Mouse (Mus musculus): ENCODE measurements around the gene Grm6. TPM values are rescaled to one million over a fixed set of nuclear protein-coding genes. Genes with fewer than 3 reads are reported as not detected.

The Grm6 gene
- 0.06 and 0.21 TPM in 2 replicates for polyA plus RNA-seq (2015; fragmentation: Nextera tagmentation; extraction: Ambion mirVana)

DNA sequence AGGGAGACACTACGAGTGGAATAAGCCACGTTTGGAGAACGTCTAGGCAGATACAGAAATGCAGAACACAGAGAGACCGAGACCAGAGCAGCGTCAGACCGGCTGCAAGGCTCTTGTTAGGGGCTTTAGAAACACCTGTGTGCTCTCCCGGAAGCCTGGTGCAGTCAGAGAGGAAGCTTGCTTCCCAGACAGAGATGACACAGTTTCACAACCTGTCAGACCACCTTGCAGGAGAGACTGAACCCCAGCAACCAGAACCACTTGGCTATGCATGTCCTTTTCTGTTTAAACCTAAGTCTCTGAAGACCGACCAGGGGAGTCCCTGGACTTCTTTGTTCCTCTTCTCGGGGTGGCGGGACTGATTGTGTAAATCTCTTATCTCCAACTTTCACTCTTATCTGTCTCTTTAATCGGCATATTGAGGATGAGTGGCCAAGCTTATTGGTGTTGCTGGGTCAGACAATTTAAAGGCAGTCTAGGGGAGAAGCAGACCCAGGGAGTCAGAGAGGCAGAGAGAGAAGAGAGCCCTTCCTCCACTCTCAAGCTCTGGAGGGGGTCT is at the start of gene Grm6:
Grm6 (plus strand) TSS at position 509 of the 559 bp plus-strand sequence.

DNA sequence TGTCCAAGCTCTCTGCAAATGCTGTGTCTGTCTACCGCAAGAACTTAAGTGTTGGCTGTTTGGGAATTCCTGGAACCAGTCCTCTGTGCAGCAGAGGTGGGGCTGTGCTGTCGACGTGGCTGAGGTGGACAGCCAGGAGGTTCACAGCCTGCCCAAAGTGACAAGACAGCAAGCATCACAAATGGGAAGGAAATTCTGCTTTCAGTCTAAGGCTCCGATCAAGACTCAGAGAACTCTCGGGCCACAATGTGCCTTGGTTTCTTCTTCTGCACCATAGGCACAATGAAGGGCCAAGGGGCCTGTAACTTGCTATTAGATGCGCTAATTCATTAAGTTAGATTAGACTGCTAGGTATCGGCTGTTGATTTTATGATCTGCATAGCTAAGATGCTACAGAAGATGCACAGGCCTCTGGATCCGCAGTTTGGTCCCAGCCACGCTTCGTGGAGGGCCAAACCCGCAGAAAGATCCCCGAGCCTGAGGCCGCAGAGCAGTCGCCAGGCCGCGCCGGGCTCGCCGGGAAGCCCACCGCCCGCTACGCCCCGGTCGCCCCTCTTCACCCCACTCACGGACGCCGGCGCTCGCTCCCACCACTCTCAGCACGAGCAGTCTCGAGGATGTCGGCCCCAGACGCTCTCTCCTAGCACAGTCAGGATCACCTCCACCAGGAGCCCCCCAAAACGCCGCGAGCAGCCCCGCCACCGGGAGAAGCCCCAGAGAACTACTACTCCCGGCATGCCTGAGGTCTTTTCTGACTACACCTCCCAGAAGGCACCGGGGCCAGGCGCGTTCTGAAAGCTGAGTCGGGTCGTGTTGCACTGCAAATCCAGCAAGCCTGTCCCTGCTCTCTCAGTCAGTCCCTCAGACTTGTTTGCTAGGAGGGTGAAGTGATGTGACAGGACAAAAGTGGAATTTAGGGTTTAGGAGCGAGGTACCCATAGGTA is 23.2 kb upstream of the Grm6 start, which contains the start of gene Zfp354c:
Zfp354c (minus strand) TSS at position 715 of the 944 bp plus-strand sequence.

DNA sequence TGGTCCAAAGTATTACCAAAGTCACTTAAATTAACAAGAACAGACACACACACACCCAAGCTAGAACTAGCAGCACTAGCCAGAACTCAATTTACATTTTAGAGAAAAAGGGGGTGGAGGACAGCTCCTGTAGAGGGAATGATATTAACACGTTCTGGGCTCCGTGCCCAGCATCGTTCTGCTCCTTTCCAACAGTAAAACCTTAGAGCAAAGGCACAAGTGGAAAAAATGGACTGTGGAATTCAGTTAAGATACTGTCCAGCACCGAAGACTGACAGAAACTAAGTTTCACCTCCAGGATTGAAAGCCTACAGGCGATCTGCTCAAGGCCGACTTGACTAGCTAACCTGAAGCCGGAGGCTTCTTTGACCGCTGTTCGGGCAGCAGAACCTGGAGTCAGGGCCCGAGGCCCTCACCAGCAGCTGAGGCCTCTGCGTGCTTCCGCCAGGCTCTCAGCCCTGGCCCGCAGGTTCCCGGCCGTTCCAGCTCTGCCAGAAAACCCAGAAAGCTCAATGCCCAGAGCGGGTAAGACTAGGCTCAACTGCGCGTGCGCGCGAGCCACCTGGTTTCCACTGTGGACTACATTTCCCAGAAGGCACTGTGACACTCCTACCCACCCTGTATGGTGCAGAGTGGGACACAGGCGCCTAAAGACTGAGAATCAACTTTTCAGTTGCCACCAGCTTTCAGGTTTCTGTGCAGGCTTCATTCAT is 9.3 kb upstream of the Grm6 start, which contains the start of gene Zfp879:
Zfp879 (minus strand) TSS at position 530 of the 713 bp plus-strand sequence.

DNA sequence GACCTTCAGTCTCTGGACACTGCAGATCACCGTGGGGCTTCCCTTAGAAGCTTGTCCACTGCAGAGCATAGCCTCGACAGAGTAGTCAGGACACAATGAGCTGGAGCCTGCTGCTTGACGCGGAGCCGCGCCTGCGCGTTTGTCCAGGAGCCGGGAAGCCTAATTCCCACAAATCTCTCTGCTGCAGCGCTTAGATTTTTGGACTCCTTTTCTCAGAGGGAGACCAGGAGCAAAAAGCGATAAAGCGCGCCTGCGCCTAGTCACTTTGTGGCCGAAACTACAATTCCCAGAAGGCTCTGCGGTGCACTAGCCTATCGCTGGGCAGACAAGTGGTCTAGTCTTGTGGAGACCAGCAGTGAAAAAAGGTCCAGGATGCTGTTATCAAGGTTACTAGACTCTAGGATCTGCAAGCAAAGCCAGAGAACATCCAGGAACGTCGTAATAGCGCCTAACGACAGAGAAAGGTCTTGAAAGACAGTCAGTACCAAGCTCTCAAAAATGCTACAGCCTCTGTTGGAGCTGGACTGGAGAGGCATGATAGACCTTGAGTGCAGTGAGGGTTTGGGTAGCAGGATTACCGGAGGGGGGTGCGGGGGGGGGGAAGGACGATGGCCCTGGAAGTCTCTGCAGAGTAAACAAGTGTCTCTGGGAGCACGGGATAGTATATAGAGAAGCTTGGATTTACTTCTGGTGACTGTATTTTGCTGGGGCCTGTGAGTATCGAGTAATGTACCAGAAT is 37.1 kb downstream of the Grm6 start, which contains the start of gene Zfp454:
Zfp454 (minus strand) TSS at position 262 of the 739 bp plus-strand sequence.

Other genes with a start within 250 kb of the Grm6 start
- 11.5 and 15.3 TPM in 2 replicates for gene Adamts2, start 248.6 kb upstream of the Grm6 start, polyA plus RNA-seq (2015; fragmentation: Nextera tagmentation; extraction: Ambion mirVana)
- 2.7 and 5.4 TPM in 2 replicates for gene Zfp354c, start 23.0 kb upstream of the Grm6 start, polyA plus RNA-seq (2015; fragmentation: Nextera tagmentation; extraction: Ambion mirVana)
- gene Zfp879, start 9.1 kb upstream of the Grm6 start, polyA plus RNA-seq (2015; fragmentation: Nextera tagmentation; extraction: Ambion mirVana) = 0.05 and 0.08 TPM in 2 replicates
- 0.47 and 0.59 TPM in 2 replicates for gene Zfp454, start 37.0 kb downstream of the Grm6 start, polyA plus RNA-seq (2015; fragmentation: Nextera tagmentation; extraction: Ambion mirVana)
- 1.8 and 2.9 TPM in 2 replicates for gene Zfp2, start 65.5 kb downstream of the Grm6 start, polyA plus RNA-seq (2015; fragmentation: Nextera tagmentation; extraction: Ambion mirVana)
- 0.46 and 0.48 TPM in 2 replicates for gene Zfp354b, start 80.9 kb downstream of the Grm6 start, polyA plus RNA-seq (2015; fragmentation: Nextera tagmentation; extraction: Ambion mirVana)
- not detected in 2 replicates for gene 4933414I15Rik, start 93.1 kb downstream of the Grm6 start, polyA plus RNA-seq (2015; fragmentation: Nextera tagmentation; extraction: Ambion mirVana)
- gene Prop1, start 103.1 kb downstream of the Grm6 start, polyA plus RNA-seq (2015; fragmentation: Nextera tagmentation; extraction: Ambion mirVana) = not detected in 2 replicates
- gene Olfr1378, start 115.8 kb downstream of the Grm6 start, polyA plus RNA-seq (2015; fragmentation: Nextera tagmentation; extraction: Ambion mirVana) = not detected in 2 replicates
- gene Olfr1377, start 131.3 kb downstream of the Grm6 start, polyA plus RNA-seq (2015; fragmentation: Nextera tagmentation; extraction: Ambion mirVana) = not detected in 2 replicates
- gene Olfr51, start 152.9 kb downstream of the Grm6 start, polyA plus RNA-seq (2015; fragmentation: Nextera tagmentation; extraction: Ambion mirVana) = not detected in 2 replicates
- not detected in 2 replicates for gene Olfr54, start 163.6 kb downstream of the Grm6 start, polyA plus RNA-seq (2015; fragmentation: Nextera tagmentation; extraction: Ambion mirVana)
- not detected in 2 replicates for gene Olfr1375, start 197.4 kb downstream of the Grm6 start, polyA plus RNA-seq (2015; fragmentation: Nextera tagmentation; extraction: Ambion mirVana)
- gene Zfp354a, start 208.6 kb downstream of the Grm6 start, polyA plus RNA-seq (2015; fragmentation: Nextera tagmentation; extraction: Ambion mirVana) = 1.2 and 1.9 TPM in 2 replicates